Mouse (Mus musculus) liver, embryonic 15.5 days (tissue): ENCODE results near the gene Kndc1. TPM values are rescaled to one million over a fixed set of nuclear protein-coding genes. Genes with fewer than 3 reads are reported as not detected.
A peak's percentile ranks its signal among the peaks of the same experiment; 100 is the strongest.

ENCODE experiments used
- ATAC-seq: fragments of 200-750 bp; cut with Nextera tagmentation; 2 replicates; pipeline ENCODE4 v1.8.0; 2017; ENCODE audit warnings: moderate number of reproducible peaks, mild to moderate bottlenecking, moderate library complexity; ENCODE audit not compliant: insufficient read depth
- H3K27ac ChIP-seq: fragments of 300-500 bp; sonication (generic); replicated peaks from 2 replicates; pipeline ENCODE4 v1.5.1; 2015; ENCODE audit warnings: mild to moderate bottlenecking, inconsistent platforms
- H3K27me3 ChIP-seq: fragments of 300-500 bp; sonication (generic); 2 replicates; pipeline ENCODE4 v1.6.1; 2015; ENCODE audit warnings: mild to moderate bottlenecking, inconsistent platforms
- H3K36me3 ChIP-seq: fragments of 300-500 bp; sonication (generic); replicated peaks from 2 replicates; pipeline ENCODE4 v1.6.1; 2015; ENCODE audit warnings: moderate library complexity, mild to moderate bottlenecking, inconsistent platforms
- H3K4me1 ChIP-seq: fragments of 300-500 bp; sonication (generic); replicated peaks from 2 replicates; pipeline ENCODE4 v1.6.1; 2015; ENCODE audit warnings: inconsistent platforms
- H3K4me2 ChIP-seq: fragments of 300-500 bp; sonication (generic); 2 replicates; pipeline ENCODE4 v1.6.1; 2015; ENCODE audit warnings: moderate library complexity, mild to moderate bottlenecking, inconsistent platforms
- H3K4me3 ChIP-seq: fragments of 300-500 bp; sonication (generic); replicated peaks from 2 replicates; pipeline ENCODE4 v1.5.1; 2015; ENCODE audit warnings: mild to moderate bottlenecking, inconsistent platforms
- H3K9ac ChIP-seq: fragments of 300-500 bp; sonication (generic); 2 replicates; pipeline ENCODE4 v1.6.1; 2015; ENCODE audit warnings: moderate library complexity, mild to moderate bottlenecking, inconsistent platforms
- H3K9me3 ChIP-seq: fragments of 300-500 bp; sonication (generic); replicated peaks from 2 replicates; pipeline ENCODE4 v1.6.1; 2016; ENCODE audit warnings: inconsistent platforms
- WGBS: fragments of 180-500 bp; shearing (Covaris S2); methylation state at CpG from one replicate; pipeline ENCODE4 v1.1.7; 2015; ENCODE audit warnings: mixed read lengths; ENCODE audit not compliant: insufficient replicate concordance; 5-methylcytosine and 5-hydroxymethylcytosine counted together
- polyA plus RNA-seq: library from polyadenylated mRNA; unstranded; fragments of >200 nt; fragmentation: Nextera tagmentation; extraction: Ambion mirVana; gene quantifications from 2 replicates; pipeline ENCODE4 v1.2.1, GENCODE M21; 2015

The Kndc1 gene
- polyA plus RNA-seq, 1 experiment from 2014 or later: not detected

DNA sequence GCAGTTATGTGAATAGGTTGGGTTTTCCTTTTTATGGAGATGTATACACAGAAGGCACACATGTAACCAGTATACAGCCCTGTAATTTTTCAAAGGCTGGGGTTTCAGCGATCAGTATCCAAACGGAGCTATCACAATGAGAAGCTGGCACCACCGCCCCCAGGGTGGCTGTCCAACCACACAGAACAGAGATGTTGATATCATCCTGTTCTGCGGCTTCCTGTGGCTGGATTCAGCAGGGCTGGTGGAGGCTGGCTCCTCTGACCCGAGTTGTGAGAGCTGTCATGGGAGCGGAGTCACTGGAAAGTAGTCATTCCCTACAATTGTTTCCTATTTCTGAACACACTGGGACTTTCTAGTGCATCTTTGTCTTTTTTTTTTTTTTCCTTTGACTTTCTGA lies 10.8 kb downstream of the Kndc1 start:
- Histone ChIP-seq H3K27me3 (peaks cover 17% of the 10 kb centered on the region; the same call in 1 of the 2 replicates), H3K4me3 (no peak overlapping the region), H3K27ac (no peak overlapping the region), H3K4me2 (no peak overlapping the region), H3K4me1 (no peaks in the 10 kb centered on the region), H3K9me3 (no peaks in the 10 kb centered on the region), H3K36me3 (no peaks in the 10 kb centered on the region), H3K9ac (no peak overlapping the region)
- no peak for ATAC-seq
- 9% methylated on average over 6 of the region's 6 CpGs for WGBS

- 2% methylated on average over 6 of the region's 6 CpGs for WGBS
- H3K4me3 ChIP-seq: no peak overlapping the region
- no peaks in the 10 kb centered on the region for H3K36me3 ChIP-seq
- H3K9ac ChIP-seq: no peak overlapping the region
- H3K27me3 ChIP-seq: peaks cover 17% of the 10 kb centered on the region; the same call in 1 of the 2 replicates
- H3K27ac ChIP-seq: no peak overlapping the region
- no peak overlapping the region for H3K4me2 ChIP-seq
- no peaks in the 10 kb centered on the region for H3K4me1 ChIP-seq
- no peaks in the 10 kb centered on the region for H3K9me3 ChIP-seq
- ATAC-seq: no peak
Observed at GRCm38 (mm10) chr7:139905661-139906060, 11.2 kb downstream of the Kndc1 start.

GRCm38 (mm10) chr7:139908176-139908575 lies 13.7 kb downstream of the Kndc1 start:
- ATAC-seq: no peak
- Histone ChIP-seq H3K27ac (no peak overlapping the region), H3K9ac (no peak overlapping the region), H3K4me2 (no peak overlapping the region), H3K27me3 (peaks cover 25% of the 10 kb centered on the region), H3K4me1 (no peaks in the 10 kb centered on the region), H3K36me3 (no peaks in the 10 kb centered on the region), H3K9me3 (no peaks in the 10 kb centered on the region), H3K4me3 (no peak overlapping the region)
- 74% methylated on average over 5 of the region's 5 CpGs for WGBS

GRCm38 (mm10) chr7:139909469-139909868 lies 15.0 kb downstream of the Kndc1 start:
- Histone ChIP-seq H3K4me3 (no peak overlapping the region), H3K4me2 (no peak overlapping the region), H3K36me3 (no peaks in the 10 kb centered on the region), H3K9ac (no peak overlapping the region), H3K27me3 (peaks cover 33% of the 10 kb centered on the region), H3K27ac (no peak overlapping the region), H3K9me3 (no peaks in the 10 kb centered on the region), H3K4me1 (peaks cover 5% of the 10 kb centered on the region; the same call in 1 of the 2 replicates)
- ATAC-seq: no peak
- 49% methylated on average over 6 of the region's 6 CpGs for WGBS

DNA sequence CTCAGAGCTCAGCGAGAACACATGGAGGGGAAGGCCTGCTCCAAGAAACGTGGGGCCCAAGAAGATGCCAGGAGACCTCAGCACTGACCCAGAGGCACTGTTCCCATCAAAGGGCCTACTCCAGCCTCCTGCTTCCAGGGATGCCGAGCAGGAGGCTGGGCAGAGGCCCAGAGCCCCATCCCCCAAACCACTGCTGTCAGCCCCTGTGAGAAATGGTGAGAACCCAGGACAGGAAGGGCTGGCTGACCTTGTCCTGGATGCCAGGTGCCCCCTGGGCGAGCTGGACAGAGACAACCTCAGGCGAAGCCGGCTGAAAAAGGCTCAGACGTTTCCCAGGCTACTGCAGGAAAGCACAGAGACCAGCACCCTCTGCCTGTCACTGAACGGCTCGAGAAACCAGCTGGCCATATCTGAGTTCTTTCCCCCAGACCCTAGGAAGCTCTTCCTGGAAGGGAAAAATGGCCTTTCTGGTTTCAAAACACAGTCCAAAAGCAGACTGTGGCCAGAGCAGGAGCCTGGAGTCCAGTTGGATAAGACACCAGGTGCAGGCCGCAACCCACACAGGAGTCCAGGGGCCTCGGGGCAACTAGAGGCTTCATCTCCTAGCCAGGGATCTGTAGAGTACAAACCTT lies 15.8 kb downstream of the Kndc1 start:
- 49% methylated on average over 11 of the region's 11 CpGs for WGBS
- Histone ChIP-seq H3K9ac (no peak overlapping the region), H3K4me2 (no peak overlapping the region), H3K27me3 (peaks cover 35% of the 10 kb centered on the region), H3K36me3 (no peaks in the 10 kb centered on the region), H3K27ac (no peak overlapping the region), H3K4me3 (no peak overlapping the region), H3K4me1 (peaks cover 8% of the 10 kb centered on the region; the same call in 1 of the 2 replicates), H3K9me3 (no peaks in the 10 kb centered on the region)
- ATAC-seq: no peak

DNA sequence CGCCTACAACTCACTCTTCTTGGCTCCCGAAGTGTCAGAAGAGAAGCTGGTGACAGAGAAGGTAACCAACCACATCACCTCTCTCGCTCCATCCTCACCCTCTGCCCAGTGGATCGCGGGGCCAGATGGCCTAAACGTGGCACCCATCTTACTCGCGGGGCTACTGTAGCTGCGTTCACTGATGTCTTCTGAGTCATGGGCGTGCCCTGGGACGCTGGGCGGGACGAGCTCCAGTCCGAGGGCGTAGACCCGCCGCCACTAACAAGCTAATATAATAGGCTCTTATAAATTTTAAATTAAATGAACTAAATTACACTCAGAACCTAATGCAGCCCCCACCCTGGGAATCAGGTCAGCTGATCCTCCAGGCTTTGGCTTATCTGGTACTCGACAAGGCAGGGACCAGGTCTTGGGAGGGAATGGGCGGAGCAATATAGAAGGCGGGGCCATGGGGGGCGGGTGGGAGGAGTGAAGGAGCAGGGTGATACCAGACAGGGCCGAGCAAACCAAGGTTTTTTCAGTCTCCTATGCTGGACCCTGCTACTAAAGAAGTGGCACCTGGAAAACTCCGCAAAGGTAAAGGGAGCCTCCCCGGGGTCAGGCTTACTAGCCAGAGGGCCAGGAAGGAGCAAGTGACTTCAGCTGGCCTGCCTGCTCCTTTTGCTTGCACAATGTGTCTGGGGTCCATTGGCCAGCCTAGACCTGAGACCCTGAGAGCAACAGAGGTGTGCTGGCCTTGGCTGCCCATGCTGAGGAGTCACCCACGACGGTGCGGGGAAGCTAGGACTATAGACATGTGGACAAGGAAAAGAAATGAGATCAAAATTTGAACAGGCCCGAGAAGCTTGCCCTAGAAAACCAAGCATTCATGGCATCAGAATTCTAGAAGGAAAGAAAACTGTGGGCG lies 19.9 kb downstream of the Kndc1 start:
- Histone ChIP-seq H3K9ac (no peak overlapping the region), H3K27ac (no peak overlapping the region), H3K4me1 (peaks cover 8% of the 10 kb centered on the region; the same call in 1 of the 2 replicates), H3K4me3 (no peak overlapping the region), H3K9me3 (no peaks in the 10 kb centered on the region), H3K4me2 (peak overlapping the region; percentile 50), H3K36me3 (no peaks in the 10 kb centered on the region), H3K27me3 (peaks cover 36% of the 10 kb centered on the region)
- 7% methylated on average over 29 of the region's 29 CpGs for WGBS
- ATAC-seq: peak; percentile 65; the same call in 1 of the 2 replicates

GRCm38 (mm10) chr7:139915646-139916257 lies 21.3 kb downstream of the Kndc1 start:
- Histone ChIP-seq H3K27me3 (peaks cover 40% of the 10 kb centered on the region), H3K4me3 (no peak overlapping the region), H3K4me2 (no peak overlapping the region)

DNA sequence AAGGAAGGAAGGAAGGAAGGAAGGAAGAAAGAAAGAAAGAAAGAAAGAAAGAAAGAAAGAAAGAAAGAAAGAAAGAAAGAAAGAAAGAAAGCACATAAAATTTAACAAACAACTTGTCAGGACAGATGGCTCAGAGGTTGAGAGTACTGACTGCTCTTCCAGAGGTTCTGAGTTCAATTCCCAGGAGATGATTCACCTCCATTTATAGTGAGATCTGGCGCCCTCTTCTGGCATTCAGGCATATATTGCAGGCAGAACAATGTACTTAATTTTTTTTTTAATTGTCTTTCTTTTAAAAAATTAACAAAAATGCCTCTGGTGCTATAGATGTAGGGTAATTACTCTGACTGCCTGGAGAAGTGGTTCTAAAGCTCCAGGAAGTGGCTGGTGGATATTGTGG lies 21.8 kb downstream of the Kndc1 start:
- Histone ChIP-seq H3K27me3 (peaks cover 40% of the 10 kb centered on the region), H3K36me3 (no peaks in the 10 kb centered on the region), H3K4me2 (no peak overlapping the region), H3K4me1 (peaks cover 8% of the 10 kb centered on the region; the same call in 1 of the 2 replicates), H3K9me3 (no peaks in the 10 kb centered on the region), H3K27ac (no peak overlapping the region), H3K4me3 (no peak overlapping the region), H3K9ac (no peak overlapping the region)
- WGBS: 0% methylated on average over 1 of the region's 1 CpGs
- ATAC-seq: no peak

More at GRCm38 (mm10) chr7:139915646-139916257, 21.3 kb downstream of the Kndc1 start:
- Histone ChIP-seq H3K9ac (no peak overlapping the region), H3K36me3 (no peaks in the 10 kb centered on the region), H3K9me3 (no peaks in the 10 kb centered on the region), H3K4me1 (peaks cover 8% of the 10 kb centered on the region; the same call in 1 of the 2 replicates), H3K27ac (no peak overlapping the region)
- ATAC-seq: no peak
- WGBS: 9% methylated on average over 14 of the region's 14 CpGs

- peaks cover 8% of the 10 kb centered on the region; the same call in 1 of the 2 replicates for H3K4me1 ChIP-seq
- H3K27ac ChIP-seq: no peak overlapping the region
- H3K9ac ChIP-seq: no peak overlapping the region
- no peaks in the 10 kb centered on the region for H3K9me3 ChIP-seq
- no peak overlapping the region for H3K4me3 ChIP-seq
- no peak for ATAC-seq
- no peaks in the 10 kb centered on the region for H3K36me3 ChIP-seq
- H3K4me2 ChIP-seq: no peak overlapping the region
- H3K27me3 ChIP-seq: peaks cover 31% of the 10 kb centered on the region
- WGBS: 53% methylated on average over 4 of the region's 4 CpGs
Observed at GRCm38 (mm10) chr7:139918262-139918661, 23.8 kb downstream of the Kndc1 start.

DNA sequence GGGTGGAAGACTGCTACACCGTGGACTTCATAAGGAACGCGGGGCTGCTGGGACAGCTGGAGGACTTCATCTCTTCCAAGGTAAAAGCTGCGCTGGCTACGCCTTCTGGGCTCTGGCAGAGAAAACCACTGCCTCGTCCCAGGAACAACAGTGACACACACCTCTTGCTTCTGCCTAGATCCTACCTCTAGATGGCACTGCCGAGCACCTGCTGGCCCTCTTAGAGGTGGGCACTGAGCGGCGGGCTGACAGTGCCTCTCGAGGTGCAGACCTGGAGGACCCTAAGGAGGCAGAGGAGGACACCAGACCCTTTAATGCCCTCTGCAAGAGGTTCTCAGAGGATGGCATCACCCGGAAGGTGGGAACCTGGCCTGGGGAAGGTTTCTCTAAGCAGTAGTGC lies 36.2 kb downstream of the Kndc1 start:
- no peaks in the 10 kb centered on the region for H3K4me1 ChIP-seq
- H3K9ac ChIP-seq: no peak overlapping the region
- WGBS: 25% methylated on average over 11 of the region's 11 CpGs
- no peaks in the 10 kb centered on the region for H3K27me3 ChIP-seq
- H3K4me3 ChIP-seq: no peak overlapping the region
- H3K4me2 ChIP-seq: no peak overlapping the region
- no peaks in the 10 kb centered on the region for H3K9me3 ChIP-seq
- H3K27ac ChIP-seq: no peak overlapping the region
- no peaks in the 10 kb centered on the region for H3K36me3 ChIP-seq
- no peak for ATAC-seq

GRCm38 (mm10) chr7:139936705-139937104 lies 42.2 kb downstream of the Kndc1 start:
- no peaks in the 10 kb centered on the region for H3K4me1 ChIP-seq
- peaks cover 15% of the 10 kb centered on the region for H3K27me3 ChIP-seq
- WGBS: 67% methylated on average over 10 of the region's 10 CpGs
- ATAC-seq: no peak
- no peak overlapping the region for H3K27ac ChIP-seq
- no peak overlapping the region for H3K9ac ChIP-seq
- no peaks in the 10 kb centered on the region for H3K9me3 ChIP-seq
- H3K36me3 ChIP-seq: no peaks in the 10 kb centered on the region
- no peak overlapping the region for H3K4me2 ChIP-seq
- H3K4me3 ChIP-seq: no peak overlapping the region
